26 mouse cellular contexts compared by ENCODE assay signal in genomic region chr15:90703502-90704232, GRCm38 (mm10). TPM values are rescaled to one million over a fixed set of nuclear protein-coding genes. Genes with fewer than 3 reads are reported as not detected.
DNase-seq lines count a peak whose midpoint lies in the region; ATAC-seq and TF ChIP-seq lines count a peak whose summit lies in the region.
"Had no signal": no experiment of that assay in that cellular context is flagged by ENCODE, and none has a peak within 500 bp of the region (broad histone marks: within the 10 kb centered on the region; RNA-seq: fewer than 3 reads in every experiment).

No protein-coding gene starts in this region.

- H3K27me3 ChIP-seq in lung, embryonic 15.5 days: no peaks in the 10 kb centered on the region
- H3K27me3 ChIP-seq: heart, embryonic 12.5 days; hindbrain, embryonic 15.5 days had no signal

- H3K9me3 ChIP-seq in lung, embryonic 15.5 days: no peaks in the 10 kb centered on the region
- H3K9me3 ChIP-seq: hindbrain, embryonic 15.5 days had no signal

- H3K36me3 ChIP-seq in lung, embryonic 15.5 days: no peaks in the 10 kb centered on the region
- H3K36me3 ChIP-seq: heart, embryonic 12.5 days; hindbrain, embryonic 15.5 days had no signal

- H3K4me2 ChIP-seq in lung, embryonic 15.5 days: peak overlapping the region; percentile 8; the same call in 1 of the 2 replicates
- H3K4me2 ChIP-seq: heart, embryonic 12.5 days; hindbrain, embryonic 15.5 days; liver, embryonic 11.5 days had no signal

- TF ChIP-seq CTCF in brain, embryonic 14.5 days (IDR thresholded peaks at IDR 0.05; ENCODE audit: borderline replicate concordance, extremely low read depth, insufficient read depth, insufficient read length): no peak

- DNase-seq in heart, adult 11 months: peak; percentile 40
- DNase-seq in heart, postnatal 25 days (ENCODE audit: low spot score): no peak
- DNase-seq in lung, adult 18-20 months: no peak
- DNase-seq in brain, embryonic 14.5 days (ENCODE audit: low read depth): peak; percentile 56
- peak; percentile 4 for DNase-seq in embryo, embryonic 9.5 days (ENCODE audit: extremely low spot score)
- DNase-seq in B cell, adult 2 months: no peak
- DNase-seq: adrenal gland, postnatal 14 days; cerebellum, adult 2 months; heart, postnatal 14 days; kidney, adult 11 months; kidney, postnatal 25 days; layer of hippocampus, adult 9-11 months; left cerebral cortex, postnatal 4 days; lung, adult 2 months; retina, postnatal 1 day had no signal

- H3K4me3 ChIP-seq in lung, embryonic 15.5 days: no peak overlapping the region
- H3K4me3 ChIP-seq: heart, embryonic 12.5 days; hindbrain, embryonic 15.5 days; left cerebral cortex, adult 2 months had no signal

- ATAC-seq in lung, embryonic 15.5 days (ENCODE audit: borderline replicate concordance, extremely low read depth, low FRiP score, low TSS enrichment): no peak
- ATAC-seq in cerebellum, adult (ENCODE audit: insufficient number of reproducible peaks, low FRiP score, low TSS enrichment): no peak
- ATAC-seq: midbrain, embryonic 16.5 days had no signal

- H3K27ac ChIP-seq in lung, embryonic 15.5 days: peak overlapping the region; percentile 22; the same call in 1 of the 2 replicates
- H3K27ac ChIP-seq: hindbrain, embryonic 15.5 days; left cerebral cortex, adult 2 months; stomach, postnatal 0 days had no signal

- intact Hi-C loops in heart, postnatal 25 days (cut with DNase I): no loop called here

- H3K4me1 ChIP-seq in lung, embryonic 15.5 days: no peaks in the 10 kb centered on the region
- H3K4me1 ChIP-seq: heart, embryonic 12.5 days had no signal

- 58% methylated on average over 11 of the region's 11 CpGs for WGBS in lung, embryonic 15.5 days

- TF ChIP-seq POLR2A in brain, embryonic 14.5 days (IDR thresholded peaks at IDR 0.05; ENCODE audit: borderline replicate concordance, extremely low read depth, insufficient read depth, insufficient read length, poor library complexity, severe bottlenecking): no peak

- H3K9ac ChIP-seq in lung, embryonic 15.5 days: no peak overlapping the region
- H3K9ac ChIP-seq: heart, embryonic 12.5 days; hindbrain, embryonic 15.5 days had no signal

RNA-seq across cellular contexts. Expression of gene Cpne8, which starts 24.4 kb away (rescaled TPM):
- total RNA-seq in heart, postnatal 25 days (2021): 10 to 100 TPM in 1 of 2 experiments, 1 to 10 TPM in 1; 7.1 to 10.6 TPM
- 17.2 and 17.3 TPM in 2 replicates for polyA plus RNA-seq in lung, embryonic 15.5 days (2015; fragmentation: Nextera tagmentation; extraction: Ambion mirVana)
- polyA plus RNA-seq in brain, embryonic 14.5 days (2012; rRNA removed): 7.5 and 10.9 TPM in 2 replicates
- total RNA-seq: granulocyte monocyte progenitor cell, adult 5-6 weeks; megakaryocyte progenitor cell, adult 5-6 weeks; neutrophil, adult 5-6 weeks had no signal

Comparison
In these comparisons a context has a peak if more than half of its experiments do, and no peak if none do; other contexts are left out.
1. DNase-seq: peak in heart, adult 11 months (single experiment), brain, embryonic 14.5 days (single experiment) and embryo, embryonic 9.5 days (single experiment); none in heart, postnatal 25 days (single experiment), lung, adult 18-20 months (0 of 2) and B cell, adult 2 months (0 of 2).